Mouse (Mus musculus) embryonic facial prominence, embryonic 13.5 days (tissue): ENCODE measurements around the gene Lima1. TPM values are rescaled to one million over a fixed set of nuclear protein-coding genes. Genes with fewer than 3 reads are reported as not detected.
"Not testable (repeated sequence)": the region's sequence is repeated elsewhere in the genome, so short reads cannot be mapped to it uniquely, and the experiment has no call there.

Experiments used
- ATAC-seq: fragments of 200-750 bp; cut with Nextera tagmentation; 2 replicates; pipeline ENCODE4 v1.8.0; 2017; ENCODE audit warnings: low read depth; ENCODE audit not compliant: insufficient number of reproducible peaks, insufficient read depth, low FRiP score, low TSS enrichment
- H3K27ac ChIP-seq: fragments of 300-500 bp; sonication (generic); 2 replicates; pipeline ENCODE4 v1.5.1; 2015; ENCODE audit warnings: moderate library complexity, mild to moderate bottlenecking, inconsistent platforms
- H3K27me3 ChIP-seq: fragments of 300-500 bp; sonication (generic); 2 replicates; pipeline ENCODE4 v1.6.1; 2015; ENCODE audit warnings: mild to moderate bottlenecking, inconsistent platforms
- H3K36me3 ChIP-seq: fragments of 300-500 bp; sonication (generic); 2 replicates; pipeline ENCODE4 v1.6.1; 2015; ENCODE audit warnings: mild to moderate bottlenecking, inconsistent platforms
- H3K4me1 ChIP-seq: fragments of 300-500 bp; sonication (generic); 2 replicates; pipeline ENCODE4 v1.6.1; 2015; ENCODE audit warnings: inconsistent platforms
- H3K4me2 ChIP-seq: fragments of 300-500 bp; sonication (generic); 2 replicates; pipeline ENCODE4 v1.6.1; 2015; ENCODE audit warnings: moderate library complexity, mild to moderate bottlenecking, inconsistent platforms
- H3K4me3 ChIP-seq: fragments of 300-500 bp; sonication (generic); 2 replicates; pipeline ENCODE4 v1.5.1; 2015; ENCODE audit warnings: mild to moderate bottlenecking, inconsistent platforms
- H3K9ac ChIP-seq: fragments of 300-500 bp; sonication (generic); 2 replicates; pipeline ENCODE4 v1.6.1; 2015; ENCODE audit warnings: mild to moderate bottlenecking, inconsistent platforms
- H3K9me3 ChIP-seq: fragments of 300-500 bp; sonication (generic); 2 replicates; pipeline ENCODE4 v1.6.1; 2016; ENCODE audit warnings: inconsistent platforms
- WGBS: fragments of 180-500 bp; shearing (Covaris S2); methylation state at CpG from one replicate; pipeline ENCODE4 v1.1.7; 2015; ENCODE audit warnings: mixed read lengths; 5-methylcytosine and 5-hydroxymethylcytosine counted together
- polyA plus RNA-seq: library from polyadenylated mRNA; unstranded; fragments of >200 nt; fragmentation: Nextera tagmentation; extraction: Ambion mirVana; gene quantifications from 2 replicates; pipeline ENCODE4 v1.2.1, GENCODE M21; 2015

Gene Lima1
- polyA plus RNA-seq, 1 experiment from 2014 or later = 98.4 TPM

DNA sequence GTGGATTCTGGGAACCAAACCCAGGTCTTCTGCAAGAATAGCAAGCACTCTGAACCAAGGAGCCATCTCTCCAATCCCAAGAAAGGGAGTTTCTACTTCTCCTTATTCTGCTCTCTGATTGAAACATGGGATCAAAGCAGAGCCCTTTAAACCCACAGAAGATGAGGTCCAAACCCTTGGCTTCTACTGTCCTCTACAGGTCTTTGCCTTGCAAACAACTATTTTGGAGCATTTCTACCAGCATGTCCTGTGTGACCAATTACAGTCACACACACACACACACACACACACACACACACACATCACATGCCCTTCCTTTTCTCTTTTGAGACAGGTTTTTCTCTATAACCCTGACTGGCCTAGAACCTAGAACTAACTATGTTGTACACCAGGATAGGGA is 21.4 kb upstream of the Lima1 start:
- Histone ChIP-seq H3K4me1 (no peaks in the 10 kb centered on the region), H3K4me2 (no peak overlapping the region), H3K36me3 (no peaks in the 10 kb centered on the region), H3K9ac (no peak overlapping the region), H3K27ac (no peak overlapping the region), H3K9me3 (no peaks in the 10 kb centered on the region), H3K4me3 (no peak overlapping the region), H3K27me3 (no peaks in the 10 kb centered on the region)
- no peak for ATAC-seq

DNA sequence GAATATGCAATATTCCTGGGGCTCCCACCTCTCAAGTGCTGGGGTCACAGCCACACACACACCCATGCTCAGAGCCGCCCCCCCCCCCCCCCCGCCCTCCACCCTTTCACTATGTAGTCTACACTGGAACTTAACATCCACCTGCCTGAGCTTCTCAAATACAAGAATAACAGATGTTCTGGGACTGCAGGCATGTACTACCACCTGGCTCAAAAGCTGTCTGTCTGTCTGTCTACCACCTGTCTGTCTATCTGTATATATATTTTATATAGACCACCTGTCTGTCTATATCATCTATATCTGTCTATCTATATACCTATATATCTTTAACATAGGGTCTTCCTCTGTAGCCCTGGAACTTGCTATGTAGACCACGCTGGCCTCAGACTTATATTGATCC is 16.1 kb upstream of the Lima1 start:
- H3K9me3 ChIP-seq = no peaks in the 10 kb centered on the region
- 86% methylated on average over 2 of the region's 3 CpGs for WGBS
- H3K9ac ChIP-seq = no peak overlapping the region
- no peaks in the 10 kb centered on the region for H3K27me3 ChIP-seq
- no peak overlapping the region for H3K27ac ChIP-seq
- no peaks in the 10 kb centered on the region for H3K36me3 ChIP-seq
- no peak overlapping the region for H3K4me3 ChIP-seq
- H3K4me1 ChIP-seq = peaks cover 17% of the 10 kb centered on the region
- ATAC-seq = no peak
- H3K4me2 ChIP-seq = no peak overlapping the region

DNA sequence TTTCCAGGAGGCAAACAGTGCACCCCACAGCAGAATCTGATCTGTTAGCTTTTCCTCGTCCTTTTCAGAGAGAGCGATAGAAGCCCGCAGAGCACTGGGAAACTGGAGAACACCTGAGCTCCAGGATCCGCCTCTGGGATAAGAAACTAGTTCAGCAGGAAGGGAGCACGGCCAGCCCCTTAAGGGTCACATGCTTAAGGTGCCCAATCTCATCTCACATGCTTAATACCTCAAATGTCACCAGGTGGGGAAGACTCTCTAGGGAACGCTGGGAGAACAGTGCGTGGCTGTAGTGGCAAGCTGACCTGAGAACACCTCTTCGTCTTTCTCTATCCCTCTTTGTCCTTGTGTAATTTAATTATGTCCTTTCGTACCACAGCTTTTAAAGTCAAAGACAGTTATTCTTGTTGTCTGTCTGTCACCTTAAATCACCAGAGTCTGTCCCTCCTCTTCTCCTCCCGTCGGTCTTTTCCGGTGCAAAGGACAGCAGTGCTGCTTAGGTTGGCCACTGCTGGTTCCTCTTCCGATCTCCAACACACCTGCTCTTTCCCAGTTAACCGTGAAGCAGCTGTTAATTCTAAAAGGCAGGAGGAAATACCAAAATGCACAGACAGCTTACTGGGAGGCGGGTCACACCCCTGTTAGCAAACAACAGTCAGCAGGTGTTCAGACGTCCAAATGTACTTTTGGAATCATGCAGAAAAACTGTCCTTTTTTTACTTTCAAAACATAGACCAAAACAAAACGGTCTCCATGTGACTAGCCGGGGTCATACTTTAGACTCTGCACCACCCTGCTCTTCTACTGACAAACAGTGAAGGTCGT is 15.4 kb upstream of the Lima1 start:
- peaks cover 17% of the 10 kb centered on the region for H3K4me1 ChIP-seq
- H3K4me2 ChIP-seq = peak overlapping the region; percentile 28
- 0 out of 2 replicates have a peak overlapping the region, but pooled peaks have one; percentile 23 for H3K27ac ChIP-seq
- ATAC-seq = no peak
- H3K36me3 ChIP-seq = no peaks in the 10 kb centered on the region
- H3K9ac ChIP-seq = no peak overlapping the region
- H3K27me3 ChIP-seq = no peaks in the 10 kb centered on the region
- H3K4me3 ChIP-seq = no peak overlapping the region
- H3K9me3 ChIP-seq = no peaks in the 10 kb centered on the region
- WGBS = 43% methylated on average over 19 of the region's 19 CpGs

GRCm38 (mm10) chr15:99889275-99889874 is 14.1 kb upstream of the Lima1 start:
- no peaks in the 10 kb centered on the region for H3K9me3 ChIP-seq

DNA sequence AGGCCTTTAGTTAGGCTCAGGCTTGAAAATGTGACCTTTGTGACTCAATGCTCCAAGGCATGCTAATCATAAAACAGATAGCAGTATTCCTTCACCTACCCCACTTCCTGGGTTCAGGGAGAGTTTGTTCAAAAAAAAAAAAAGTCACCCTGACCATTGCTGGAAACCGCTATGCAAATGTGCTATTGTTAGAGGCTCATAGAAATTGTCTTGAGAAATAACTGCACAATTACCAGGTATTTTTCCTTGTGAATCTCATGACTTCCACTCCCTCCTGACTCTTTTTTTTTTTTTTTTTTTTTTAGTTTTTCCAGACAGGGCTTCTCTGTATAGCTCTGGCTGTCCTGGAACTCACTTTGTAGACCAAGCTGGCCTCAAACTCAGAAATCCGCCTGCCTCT is 11.9 kb upstream of the Lima1 start:
- peaks cover 17% of the 10 kb centered on the region for H3K4me1 ChIP-seq
- H3K27ac ChIP-seq, H3K4me3 ChIP-seq, H3K36me3 ChIP-seq, H3K4me2 ChIP-seq, ATAC-seq, H3K27me3 ChIP-seq, H3K9me3 ChIP-seq, H3K9ac ChIP-seq: not testable (repeated sequence)
- WGBS = 93% methylated on average over 2 of the region's 2 CpGs

More at GRCm38 (mm10) chr15:99889275-99889874, 14.1 kb upstream of the Lima1 start:
- Histone ChIP-seq H3K36me3 (no peaks in the 10 kb centered on the region), H3K4me1 (peaks cover 17% of the 10 kb centered on the region), H3K9ac (no peak overlapping the region), H3K27me3 (no peaks in the 10 kb centered on the region), H3K4me2 (no peak overlapping the region), H3K4me3 (no peak overlapping the region), H3K27ac (peak overlapping the region; percentile 48; the same call in 1 of the 2 replicates)
- ATAC-seq = no peak
- WGBS = 28% methylated on average over 8 of the region's 8 CpGs

GRCm38 (mm10) chr15:99884038-99884437 is 8.8 kb upstream of the Lima1 start:
- no peaks in the 10 kb centered on the region for H3K4me1 ChIP-seq
- no peaks in the 10 kb centered on the region for H3K36me3 ChIP-seq
- no peak overlapping the region for H3K4me2 ChIP-seq
- no peaks in the 10 kb centered on the region for H3K9me3 ChIP-seq
- H3K27ac ChIP-seq = no peak overlapping the region
- WGBS = 89% methylated on average over 12 of the region's 12 CpGs
- ATAC-seq = no peak
- no peaks in the 10 kb centered on the region for H3K27me3 ChIP-seq
- H3K4me3 ChIP-seq = no peak overlapping the region
- no peak overlapping the region for H3K9ac ChIP-seq

GRCm38 (mm10) chr15:99878541-99878940 is 3.3 kb upstream of the Lima1 start:
- 92% methylated on average over 5 of the region's 5 CpGs for WGBS
- peaks cover 10% of the 10 kb centered on the region for H3K4me1 ChIP-seq
- no peak overlapping the region for H3K9ac ChIP-seq
- no peaks in the 10 kb centered on the region for H3K36me3 ChIP-seq
- H3K27me3 ChIP-seq = no peaks in the 10 kb centered on the region
- no peak for ATAC-seq
- no peak overlapping the region for H3K4me3 ChIP-seq
- H3K4me2 ChIP-seq = no peak overlapping the region
- H3K9me3 ChIP-seq = no peaks in the 10 kb centered on the region
- H3K27ac ChIP-seq = no peak overlapping the region

DNA sequence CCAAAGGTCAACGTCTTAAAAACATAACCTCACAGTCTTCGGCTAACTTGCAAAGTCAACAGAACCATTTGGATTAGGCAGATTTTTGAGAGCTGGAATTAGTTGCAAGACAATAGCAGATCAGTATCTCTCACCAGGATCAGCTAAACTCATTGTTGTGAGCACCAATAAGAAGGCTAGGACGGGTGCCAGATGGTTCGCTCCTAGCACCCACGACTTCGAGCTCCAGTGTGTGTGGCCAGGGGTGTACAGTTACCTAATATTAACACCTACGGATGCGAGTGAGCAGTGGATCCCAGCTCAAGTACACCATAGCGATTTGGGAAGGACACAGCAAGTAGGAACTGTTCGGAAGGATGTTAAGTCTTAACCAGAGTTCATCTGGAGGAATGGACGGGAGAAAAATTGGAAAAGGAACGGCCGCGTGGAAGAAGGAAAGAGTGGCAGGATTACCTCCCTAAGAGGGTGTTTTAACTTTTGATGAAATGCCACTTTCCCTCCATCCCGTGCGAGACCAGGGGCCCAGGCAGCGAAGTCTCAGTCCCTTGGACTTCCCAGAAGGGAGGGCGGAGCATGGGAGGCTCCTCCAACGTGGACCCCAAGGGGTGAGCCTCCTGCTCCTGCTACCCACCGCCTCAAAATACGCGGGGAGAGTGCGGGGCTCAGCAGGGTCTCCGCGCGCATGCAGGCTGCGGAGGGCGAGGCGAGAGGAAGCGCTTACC is 483 bp downstream of the Lima1 start:
- no peak; the same call in 1 of the 2 replicates for ATAC-seq
- no peak overlapping the region for H3K27ac ChIP-seq

GRCm38 (mm10) chr15:99872543-99872942 is 2.7 kb downstream of the Lima1 start:
- no peak overlapping the region for H3K4me2 ChIP-seq
- no peak overlapping the region for H3K27ac ChIP-seq
- no peak for ATAC-seq
- no peak overlapping the region for H3K9ac ChIP-seq
- 87% methylated on average over 3 of the region's 3 CpGs for WGBS
- no peaks in the 10 kb centered on the region for H3K36me3 ChIP-seq
- H3K9me3 ChIP-seq = no peaks in the 10 kb centered on the region
- peaks cover 10% of the 10 kb centered on the region for H3K4me1 ChIP-seq
- H3K4me3 ChIP-seq = no peak overlapping the region
- H3K27me3 ChIP-seq = no peaks in the 10 kb centered on the region

More for the DNA sequence above, 483 bp downstream of the Lima1 start:
- Histone ChIP-seq H3K4me1 (peaks cover 10% of the 10 kb centered on the region), H3K9me3 (no peaks in the 10 kb centered on the region), H3K4me2 (peak overlapping the region; percentile 98), H3K4me3 (peak overlapping the region; percentile 75), H3K36me3 (no peaks in the 10 kb centered on the region), H3K27me3 (no peaks in the 10 kb centered on the region), H3K9ac (peak overlapping the region; percentile 76)
- 4% methylated on average over 30 of the region's 30 CpGs for WGBS

DNA sequence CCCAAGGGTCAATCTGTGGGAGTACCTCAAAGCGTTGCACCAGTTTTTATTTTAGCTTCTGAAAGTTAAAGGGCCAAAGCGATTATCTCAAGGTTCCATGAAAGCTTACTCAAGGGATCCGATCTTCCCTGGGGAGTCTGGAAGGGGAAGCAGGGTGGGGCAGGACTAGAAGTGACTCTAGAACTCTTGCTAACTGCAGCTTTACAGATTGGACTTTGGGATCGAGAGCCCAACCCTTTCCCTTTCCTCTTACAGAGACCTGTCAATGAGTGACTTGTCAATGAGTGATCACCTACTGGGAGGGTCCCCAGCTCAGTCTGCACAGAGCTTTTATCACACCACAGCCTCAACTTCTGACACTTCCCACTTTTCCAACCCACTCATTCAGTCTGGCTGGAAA is 7.6 kb downstream of the Lima1 start:
- Histone ChIP-seq H3K4me1 (0 out of 2 replicates have a peak, but pooled peaks cover 5% of the 10 kb centered on the region), H3K4me2 (no peak overlapping the region), H3K4me3 (no peak overlapping the region), H3K9me3 (no peaks in the 10 kb centered on the region), H3K9ac (no peak overlapping the region), H3K27ac (no peak overlapping the region), H3K36me3 (no peaks in the 10 kb centered on the region), H3K27me3 (no peaks in the 10 kb centered on the region)
- no peak for ATAC-seq
- WGBS = 82% methylated on average over 4 of the region's 4 CpGs

DNA sequence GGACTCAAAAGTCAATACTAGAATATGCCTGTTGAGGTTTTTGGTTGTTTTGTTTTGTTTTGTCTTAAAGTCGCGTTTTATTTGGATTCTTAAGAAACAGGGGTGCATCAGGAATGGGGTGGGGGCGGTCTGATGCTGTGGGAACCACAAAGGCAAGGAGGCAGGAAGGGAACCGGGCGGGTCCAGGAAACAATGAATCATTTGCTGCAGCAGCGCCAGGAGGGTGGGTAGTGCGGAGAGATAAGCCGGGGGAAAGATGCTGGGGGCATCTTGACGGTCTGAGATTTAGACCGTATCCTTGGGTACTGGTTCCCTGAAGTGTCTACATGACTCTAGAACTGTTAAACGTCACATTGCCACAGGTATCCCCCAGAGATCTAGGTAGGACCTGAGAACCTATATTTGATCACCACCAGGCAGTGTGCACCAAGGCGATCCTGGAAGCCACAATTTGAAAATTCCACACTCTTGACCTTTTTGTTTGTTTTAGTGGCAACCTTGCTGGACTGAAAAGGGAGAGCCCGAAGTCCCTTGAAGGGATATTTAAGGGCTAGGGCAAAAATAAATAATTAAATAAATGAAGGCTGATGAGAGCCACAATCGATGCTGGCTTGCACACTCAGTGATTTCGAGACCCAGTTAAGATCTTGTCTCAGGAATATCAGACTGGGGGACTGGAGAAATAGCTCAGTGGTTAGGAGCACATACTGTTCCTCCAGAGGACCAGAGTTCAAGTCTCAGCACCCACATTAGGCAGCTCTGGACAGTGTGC is 8.6 kb downstream of the Lima1 start:
- Histone ChIP-seq H3K27me3 (no peaks in the 10 kb centered on the region), H3K9ac (no peak overlapping the region), H3K36me3 (no peaks in the 10 kb centered on the region), H3K4me2 (no peak overlapping the region), H3K4me1 (0 out of 2 replicates have a peak, but pooled peaks cover 9% of the 10 kb centered on the region), H3K4me3 (no peak overlapping the region), H3K9me3 (no peaks in the 10 kb centered on the region), H3K27ac (no peak overlapping the region)
- WGBS = 69% methylated on average over 15 of the region's 15 CpGs
- ATAC-seq = no peak
